Mouse (Mus musculus): ENCODE measurements around the gene Rnf8.
"Not testable (repeated sequence)": the region's sequence is repeated elsewhere in the genome, so short reads cannot be mapped to it uniquely, and the experiment has no call there.

Gene Rnf8

GRCm38 (mm10) chr17:29614115-29615023 is at the start of gene Rnf8, which contains the start of gene Gm28043:
Gene Rnf8 (plus strand): TSS chr17:29614790.
Gene Gm28043 (plus strand): TSS chr17:29614876.
- peak; percentile 94 for DNase-seq (ENCODE audit: low spot score)

GRCm38 (mm10) chr17:29565521-29565920 is 49.1 kb upstream of the Rnf8 start:
- DNase-seq (ENCODE audit: low spot score), result no peak

GRCm38 (mm10) chr17:29568435-29568834 is 46.2 kb upstream of the Rnf8 start:
- DNase-seq (ENCODE audit: low spot score), result no peak

- DNase-seq (ENCODE audit: low spot score), result no peak
Observed at GRCm38 (mm10) chr17:29569831-29570230, 44.8 kb upstream of the Rnf8 start.

- peak; percentile 59 for DNase-seq (ENCODE audit: low spot score)
Observed at GRCm38 (mm10) chr17:29579579-29580126, 34.9 kb upstream of the Rnf8 start.

DNA sequence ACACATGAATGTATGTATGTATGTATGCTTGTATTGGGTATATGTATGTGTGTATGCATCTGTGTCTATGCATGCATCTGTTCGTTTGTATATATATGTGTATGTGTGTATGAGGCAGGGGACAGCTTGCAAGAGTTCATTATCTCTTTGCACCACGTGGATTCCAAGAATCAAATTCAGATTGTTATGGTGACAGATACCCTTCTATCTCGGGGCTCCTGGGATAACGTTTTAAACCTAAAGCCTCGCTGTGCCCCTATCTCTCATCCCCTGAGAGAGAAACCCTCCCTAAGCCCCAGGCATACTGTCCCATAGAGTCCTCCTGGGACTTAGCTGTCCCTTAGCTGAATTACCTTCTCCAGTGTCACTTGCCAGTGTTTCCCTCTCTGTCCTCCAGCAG is 31.0 kb upstream of the Rnf8 start:
- DNase-seq (ENCODE audit: low spot score), result no peak

- no peak for DNase-seq (ENCODE audit: low spot score)
Observed at GRCm38 (mm10) chr17:29584306-29584705, 30.3 kb upstream of the Rnf8 start.

- no peak for DNase-seq (ENCODE audit: low spot score)
Observed at GRCm38 (mm10) chr17:29584737-29585136, 29.9 kb upstream of the Rnf8 start.

- DNase-seq (ENCODE audit: low spot score), result no peak
Observed at GRCm38 (mm10) chr17:29585446-29585845, 29.1 kb upstream of the Rnf8 start.

- DNase-seq (ENCODE audit: low spot score), result no peak
Observed at GRCm38 (mm10) chr17:29586921-29587320, 27.7 kb upstream of the Rnf8 start.

- DNase-seq (ENCODE audit: low spot score), result no peak
Observed at GRCm38 (mm10) chr17:29589221-29589898, 25.2 kb upstream of the Rnf8 start.

- no peak for DNase-seq (ENCODE audit: low spot score)
Observed at GRCm38 (mm10) chr17:29595891-29596770, 18.5 kb upstream of the Rnf8 start.

- no peak for DNase-seq (ENCODE audit: low spot score)
Observed at GRCm38 (mm10) chr17:29596771-29597132, 17.8 kb upstream of the Rnf8 start.

GRCm38 (mm10) chr17:29599051-29599450 is 15.5 kb upstream of the Rnf8 start:
- DNase-seq (ENCODE audit: low spot score), result no peak

DNA sequence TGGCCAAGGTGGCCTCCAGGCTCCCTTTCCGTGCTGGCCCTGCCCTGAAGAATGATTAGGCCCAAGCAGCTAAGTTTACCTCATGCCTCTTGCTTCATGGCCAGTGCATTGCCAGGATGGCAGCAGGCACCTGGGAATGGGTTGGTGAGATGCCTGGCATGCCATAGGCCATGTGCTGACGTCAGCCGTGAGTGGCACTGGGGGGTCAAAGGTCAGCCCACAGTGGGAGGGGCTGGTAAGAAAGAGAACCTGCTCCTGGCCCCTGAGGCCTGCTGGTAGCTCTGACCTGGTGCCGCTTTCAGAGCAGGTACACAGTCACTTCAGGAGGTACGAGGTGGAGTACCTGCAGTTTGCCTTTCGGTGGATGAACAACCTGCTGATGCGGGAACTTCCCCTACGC is 15.1 kb upstream of the Rnf8 start:
- DNase-seq (ENCODE audit: low spot score), result no peak

DNA sequence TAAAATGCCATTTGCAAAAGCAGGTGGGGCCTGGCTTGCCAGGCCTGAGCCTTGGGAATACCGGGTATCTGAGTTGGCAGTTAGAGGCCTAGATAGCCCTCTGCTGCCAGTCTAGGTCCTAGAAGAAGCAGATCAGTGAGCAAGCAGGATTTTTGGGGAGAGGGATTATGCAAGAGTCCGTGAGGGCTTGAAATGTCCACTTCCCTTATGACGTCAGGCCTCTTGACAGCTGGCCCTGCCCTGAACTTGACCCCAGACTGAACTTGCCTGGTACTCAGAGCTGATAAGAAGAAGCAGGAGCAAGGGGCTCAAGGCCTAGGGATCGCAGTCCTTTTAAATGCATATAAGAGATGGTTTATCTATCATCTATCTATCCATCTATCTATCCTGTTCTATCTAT is 13.2 kb upstream of the Rnf8 start:
- DNase-seq (ENCODE audit: low spot score), result no peak

- DNase-seq (ENCODE audit: low spot score), result peak; percentile 70
Observed at GRCm38 (mm10) chr17:29603283-29603682, 11.3 kb upstream of the Rnf8 start.

DNA sequence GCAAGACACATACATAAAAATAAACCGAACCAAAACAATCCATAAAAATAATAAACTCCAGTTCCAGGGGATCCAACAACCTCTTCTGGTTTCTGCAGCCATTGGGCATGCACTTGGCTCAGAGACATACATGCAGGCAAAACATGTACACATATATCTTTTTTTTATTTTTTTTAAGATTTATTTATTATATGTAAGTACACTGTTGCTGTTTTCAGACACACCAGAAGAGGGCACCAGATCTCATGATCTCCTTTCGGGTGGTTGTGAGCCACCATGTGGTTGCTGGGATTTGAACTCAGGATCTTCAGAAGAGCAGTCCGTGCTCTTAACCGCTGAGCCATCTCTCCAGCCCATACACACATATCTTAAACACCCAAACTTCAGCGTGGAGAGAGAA is 1.1 kb upstream of the Rnf8 start:
- DNase-seq (ENCODE audit: low spot score), result not testable (repeated sequence)

DNA sequence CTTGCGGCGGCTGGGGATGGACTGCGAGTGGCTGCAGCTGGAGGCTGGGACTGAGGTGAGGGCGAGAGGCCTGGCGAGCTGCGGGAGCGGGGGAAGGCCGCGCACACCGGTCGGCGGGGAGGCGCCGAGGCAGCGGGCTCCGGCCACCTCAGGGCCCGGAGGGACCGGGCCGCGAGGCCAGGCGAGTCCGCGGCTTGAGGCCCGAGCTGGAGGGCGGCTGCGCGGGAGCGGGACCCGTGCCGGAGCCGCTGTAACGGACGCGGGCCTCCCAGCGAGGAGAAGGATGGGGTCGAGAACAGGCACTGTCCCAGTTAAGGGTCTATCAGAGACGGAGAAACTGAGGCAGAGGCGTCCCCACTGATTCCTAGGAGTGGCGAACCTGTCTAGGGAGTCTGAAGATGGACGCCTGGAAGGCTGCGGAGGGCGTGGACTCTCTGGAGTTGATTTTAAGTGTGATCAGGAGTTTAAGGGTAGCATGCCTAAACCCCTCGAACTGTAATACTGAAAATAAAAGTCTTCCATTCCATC is 498 bp downstream of the Rnf8 start:
- DNase-seq (ENCODE audit: low spot score), result no peak

DNA sequence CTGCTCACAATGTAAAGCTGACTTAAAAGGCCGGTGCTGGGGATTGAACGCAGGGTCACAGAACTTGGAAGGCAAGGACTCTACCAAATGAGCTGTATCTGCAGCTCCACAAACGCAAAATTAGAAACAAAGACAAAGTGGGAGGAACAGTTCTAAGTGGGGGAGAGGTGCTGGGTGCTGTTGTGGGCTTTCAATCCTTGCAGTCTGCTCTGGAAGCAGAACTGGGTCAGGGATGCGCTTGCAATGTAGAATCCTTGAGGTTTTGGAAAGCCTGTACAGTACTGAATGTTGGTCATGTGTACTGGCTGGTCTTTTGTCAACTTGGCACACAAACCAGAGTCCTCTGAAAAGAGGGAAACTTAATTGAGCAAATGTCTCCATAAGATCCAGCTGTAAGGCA is 1.0 kb downstream of the Rnf8 start:
- DNase-seq (ENCODE audit: low spot score), result no peak

DNA sequence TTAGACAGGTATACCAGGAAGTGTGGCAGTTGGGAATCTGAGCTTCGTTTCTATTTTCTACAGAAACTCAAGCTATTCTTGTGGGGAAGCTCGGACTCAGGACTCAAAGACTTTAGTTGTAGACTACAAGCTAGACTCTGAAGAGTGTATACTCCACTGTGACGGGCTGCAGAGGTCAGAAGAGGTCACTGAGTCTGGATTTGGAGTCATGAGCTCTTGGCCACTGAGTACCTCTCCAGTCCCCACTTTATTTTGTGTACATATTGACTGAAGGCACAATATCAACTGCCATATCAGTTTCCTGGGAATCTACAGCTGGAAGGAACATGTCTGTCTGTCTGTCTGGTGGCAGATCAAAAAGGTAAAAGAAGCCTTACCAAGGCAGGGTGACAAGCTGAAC is 4.6 kb downstream of the Rnf8 start:
- no peak for DNase-seq (ENCODE audit: low spot score)

DNA sequence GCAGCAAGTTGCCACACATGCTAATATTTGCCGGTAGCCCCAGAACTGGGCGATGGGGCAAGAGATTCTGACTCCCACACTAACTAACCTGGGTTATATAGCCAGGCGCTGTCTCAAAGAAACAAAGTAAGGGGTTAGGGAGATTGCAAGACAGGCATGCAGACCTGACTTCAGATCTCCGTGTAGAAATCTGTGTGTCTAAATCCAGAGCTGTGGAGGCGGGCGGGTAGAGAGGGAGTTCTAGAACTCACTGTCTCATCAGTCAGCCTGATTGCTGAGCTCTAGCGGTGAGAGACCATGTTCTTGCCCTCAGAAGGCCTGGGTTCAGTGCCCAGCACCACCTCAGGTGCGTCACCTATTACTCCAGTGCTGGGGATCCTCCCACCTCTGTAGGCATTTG is 8.9 kb downstream of the Rnf8 start:
- no peak for DNase-seq (ENCODE audit: low spot score)
